Mouse (Mus musculus): ENCODE data around the gene Ube2q1. TPM values are rescaled to one million over a fixed set of nuclear protein-coding genes. Genes with fewer than 3 reads are reported as not detected.

Gene Ube2q1
- polyA plus RNA-seq, 1 experiment from 2014 or later = 21.8 TPM

GRCm38 (mm10) chr3:89759786-89760185 lies 13.6 kb upstream of the Ube2q1 start:
- H3K36me3 ChIP-seq (replicated peaks; ENCODE audit: control insufficient read depth, insufficient read depth) = peaks cover 77% of the 10 kb centered on the region
- no peaks in the 10 kb centered on the region for H3K27me3 ChIP-seq (ENCODE audit: control insufficient read depth, insufficient read depth, low read length)
- no peak for DNase-seq (ENCODE audit: low spot score)
- H3K4me2 ChIP-seq (replicated peaks) = peak overlapping the region; percentile 50
- H3K4me3 ChIP-seq (replicated peaks; ENCODE audit: low read length) = peak overlapping the region; percentile 17
- peak overlapping the region; percentile 39 for H3K9ac ChIP-seq
- ATAC-seq (ENCODE audit: low FRiP score) = no peak
- peaks cover 49% of the 10 kb centered on the region for H3K4me1 ChIP-seq (replicated peaks; ENCODE audit: control insufficient read depth, insufficient read depth, low read length)
- 37% methylated on average over 2 of the region's 3 CpGs for WGBS
- peak overlapping the region; percentile 47; the same call in 1 of the 2 replicates for H3K27ac ChIP-seq
- no peaks in the 10 kb centered on the region for H3K9me3 ChIP-seq (ENCODE audit: control insufficient read depth, low read length)

- peaks cover 40% of the 10 kb centered on the region for H3K4me1 ChIP-seq (replicated peaks; ENCODE audit: control insufficient read depth, insufficient read depth, low read length)
- ATAC-seq (ENCODE audit: low FRiP score) (peak; percentile 85), DNase-seq (ENCODE audit: low spot score) (peak; percentile 73)
- H3K4me3 ChIP-seq (replicated peaks; ENCODE audit: low read length) = peak within 1 kb of the TSS; percentile 71
- no peaks in the 10 kb centered on the region for H3K9me3 ChIP-seq (ENCODE audit: control insufficient read depth, low read length)
- H3K27me3 ChIP-seq (ENCODE audit: control insufficient read depth, insufficient read depth, low read length) = no peaks in the 10 kb centered on the region
- H3K9ac ChIP-seq = peak within 1 kb of the TSS; percentile 87
- peak within 1 kb of the TSS; percentile 78 for H3K4me2 ChIP-seq (replicated peaks)
- under 1% methylated on average over 36 of the region's 36 CpGs for WGBS
- peak within 1 kb of the TSS; percentile 91 for H3K27ac ChIP-seq
- H3K36me3 ChIP-seq (replicated peaks; ENCODE audit: control insufficient read depth, insufficient read depth) = peaks cover 38% of the 10 kb centered on the region
Measured at GRCm38 (mm10) chr3:89764119-89764724, 9.2 kb upstream of the Ube2q1 start, which contains the start of gene Chrnb2. TSS of gene Chrnb2 (minus strand) at chr3:89764632.

GRCm38 (mm10) chr3:89769584-89769983 lies 3.8 kb upstream of the Ube2q1 start:
- ATAC-seq (ENCODE audit: low FRiP score) = no peak
- Histone ChIP-seq H3K36me3 (replicated peaks; ENCODE audit: control insufficient read depth, insufficient read depth) (no peaks in the 10 kb centered on the region), H3K9me3 (ENCODE audit: control insufficient read depth, low read length) (no peaks in the 10 kb centered on the region), H3K27me3 (ENCODE audit: control insufficient read depth, insufficient read depth, low read length) (no peaks in the 10 kb centered on the region), H3K4me2 (replicated peaks) (no peak overlapping the region), H3K4me3 (replicated peaks; ENCODE audit: low read length) (no peak overlapping the region), H3K4me1 (replicated peaks; ENCODE audit: control insufficient read depth, insufficient read depth, low read length) (peaks cover 22% of the 10 kb centered on the region), H3K9ac (no peak overlapping the region), H3K27ac (no peak overlapping the region)
- no peak for DNase-seq (ENCODE audit: low spot score)
- 83% methylated on average over 7 of the region's 7 CpGs for WGBS

GRCm38 (mm10) chr3:89770425-89771002 lies 2.9 kb upstream of the Ube2q1 start:
- Histone ChIP-seq H3K4me1 (replicated peaks; ENCODE audit: control insufficient read depth, insufficient read depth, low read length) (peaks cover 26% of the 10 kb centered on the region), H3K9ac (no peak overlapping the region), H3K36me3 (replicated peaks; ENCODE audit: control insufficient read depth, insufficient read depth) (no peaks in the 10 kb centered on the region), H3K4me2 (replicated peaks) (no peak overlapping the region), H3K9me3 (ENCODE audit: control insufficient read depth, low read length) (no peaks in the 10 kb centered on the region), H3K27ac (no peak overlapping the region), H3K27me3 (ENCODE audit: control insufficient read depth, insufficient read depth, low read length) (no peaks in the 10 kb centered on the region), H3K4me3 (replicated peaks; ENCODE audit: low read length) (no peak overlapping the region)
- no peak for ATAC-seq (ENCODE audit: low FRiP score)
- 67% methylated on average over 2 of the region's 2 CpGs for WGBS
- no peak for DNase-seq (ENCODE audit: low spot score)

- WGBS = under 1% methylated on average over 17 of the region's 17 CpGs
- H3K36me3 ChIP-seq (replicated peaks; ENCODE audit: control insufficient read depth, insufficient read depth) = peaks cover 17% of the 10 kb centered on the region
- peak overlapping the region; percentile 97 for H3K27ac ChIP-seq
- H3K9ac ChIP-seq = peak overlapping the region; percentile 98
- DNase-seq (ENCODE audit: low spot score) = peak; percentile 93
- no peaks in the 10 kb centered on the region for H3K27me3 ChIP-seq (ENCODE audit: control insufficient read depth, insufficient read depth, low read length)
- peak; percentile 80 for ATAC-seq (ENCODE audit: low FRiP score)
- peak overlapping the region; percentile 74 for H3K4me2 ChIP-seq (replicated peaks)
- H3K4me3 ChIP-seq (replicated peaks; ENCODE audit: low read length) = peak overlapping the region; percentile 98
- H3K4me1 ChIP-seq (replicated peaks; ENCODE audit: control insufficient read depth, insufficient read depth, low read length) = peaks cover 31% of the 10 kb centered on the region
- H3K9me3 ChIP-seq (ENCODE audit: control insufficient read depth, low read length) = no peaks in the 10 kb centered on the region
Measured at GRCm38 (mm10) chr3:89772588-89772967, 838 bp upstream of the Ube2q1 start.

- Histone ChIP-seq H3K9me3 (ENCODE audit: control insufficient read depth, low read length) (no peaks in the 10 kb centered on the region), H3K36me3 (replicated peaks; ENCODE audit: control insufficient read depth, insufficient read depth) (peaks cover 29% of the 10 kb centered on the region), H3K4me3 (replicated peaks; ENCODE audit: low read length) (peak overlapping the region; percentile 98), H3K27ac (peak overlapping the region; percentile 97), H3K4me2 (replicated peaks) (peak overlapping the region; percentile 74), H3K9ac (peak overlapping the region; percentile 98), H3K4me1 (replicated peaks; ENCODE audit: control insufficient read depth, insufficient read depth, low read length) (peaks cover 31% of the 10 kb centered on the region), H3K27me3 (ENCODE audit: control insufficient read depth, insufficient read depth, low read length) (no peaks in the 10 kb centered on the region)
- no peak for DNase-seq (ENCODE audit: low spot score)
- under 1% methylated on average over 36 of the region's 37 CpGs for WGBS
- ATAC-seq (ENCODE audit: low FRiP score) = no peak; the same call in none of the 2 replicates
Measured at GRCm38 (mm10) chr3:89773740-89774211, 360 bp downstream of the Ube2q1 start.

- peaks cover 35% of the 10 kb centered on the region for H3K36me3 ChIP-seq (replicated peaks; ENCODE audit: control insufficient read depth, insufficient read depth)
- H3K27me3 ChIP-seq (ENCODE audit: control insufficient read depth, insufficient read depth, low read length) = no peaks in the 10 kb centered on the region
- H3K4me3 ChIP-seq (replicated peaks; ENCODE audit: low read length) = peak overlapping the region; percentile 98
- peak overlapping the region; percentile 74 for H3K4me2 ChIP-seq (replicated peaks)
- peaks cover 31% of the 10 kb centered on the region for H3K4me1 ChIP-seq (replicated peaks; ENCODE audit: control insufficient read depth, insufficient read depth, low read length)
- 50% methylated on average over 15 of the region's 15 CpGs for WGBS
- DNase-seq (ENCODE audit: low spot score) (no peak), ATAC-seq (ENCODE audit: low FRiP score) (no peak)
- peak overlapping the region; percentile 98 for H3K9ac ChIP-seq
- peak overlapping the region; percentile 97 for H3K27ac ChIP-seq
- H3K9me3 ChIP-seq (ENCODE audit: control insufficient read depth, low read length) = no peaks in the 10 kb centered on the region
Measured at GRCm38 (mm10) chr3:89774236-89774960, 982 bp downstream of the Ube2q1 start.

GRCm38 (mm10) chr3:89776001-89776400 lies 2.6 kb downstream of the Ube2q1 start:
- H3K4me2 ChIP-seq (replicated peaks) = no peak overlapping the region
- H3K4me1 ChIP-seq (replicated peaks; ENCODE audit: control insufficient read depth, insufficient read depth, low read length) = peaks cover 31% of the 10 kb centered on the region
- ATAC-seq (ENCODE audit: low FRiP score) (no peak), DNase-seq (ENCODE audit: low spot score) (no peak)
- H3K4me3 ChIP-seq (replicated peaks; ENCODE audit: low read length) = no peak overlapping the region
- no peaks in the 10 kb centered on the region for H3K9me3 ChIP-seq (ENCODE audit: control insufficient read depth, low read length)
- no peaks in the 10 kb centered on the region for H3K27me3 ChIP-seq (ENCODE audit: control insufficient read depth, insufficient read depth, low read length)
- no peak overlapping the region for H3K27ac ChIP-seq
- H3K9ac ChIP-seq = no peak overlapping the region
- H3K36me3 ChIP-seq (replicated peaks; ENCODE audit: control insufficient read depth, insufficient read depth) = peaks cover 51% of the 10 kb centered on the region
- 84% methylated on average over 4 of the region's 4 CpGs for WGBS

- peaks cover 8% of the 10 kb centered on the region for H3K4me1 ChIP-seq (replicated peaks; ENCODE audit: control insufficient read depth, insufficient read depth, low read length)
- H3K36me3 ChIP-seq (replicated peaks; ENCODE audit: control insufficient read depth, insufficient read depth) = peaks cover 84% of the 10 kb centered on the region
- H3K4me3 ChIP-seq (replicated peaks; ENCODE audit: low read length) = no peak overlapping the region
- no peak for ATAC-seq (ENCODE audit: low FRiP score)
- no peak for DNase-seq (ENCODE audit: low spot score)
- H3K27ac ChIP-seq = no peak overlapping the region
- H3K27me3 ChIP-seq (ENCODE audit: control insufficient read depth, insufficient read depth, low read length) = no peaks in the 10 kb centered on the region
- no peaks in the 10 kb centered on the region for H3K9me3 ChIP-seq (ENCODE audit: control insufficient read depth, low read length)
- WGBS = 87% methylated on average over 4 of the region's 4 CpGs
- no peak overlapping the region for H3K4me2 ChIP-seq (replicated peaks)
- H3K9ac ChIP-seq = no peak overlapping the region
Measured at GRCm38 (mm10) chr3:89780102-89780501, 6.7 kb downstream of the Ube2q1 start.
